Mouse (Mus musculus) left cerebral cortex, postnatal 10 days (tissue): ENCODE results near the gene Tsn. TPM values are rescaled to one million over a fixed set of nuclear protein-coding genes. Genes with fewer than 3 reads are reported as not detected.

ENCODE experiments used
- total RNA-seq, 2 experiments: library from RNA; stranded (reverse); gene quantifications; 2 replicates each; pipeline ENCODE4 v1.2.3; 2021

Tsn gene
- total RNA-seq, 2 experiments from 2014 or later, result 123 to 125 TPM

Other genes starting within 250 kb of the Tsn start
- gene Gm29106, start 135.2 kb downstream of the Tsn start, total RNA-seq, result not detected
- gene Nifk, start 10.1 kb upstream of the Tsn start, total RNA-seq, result 10 to 100 TPM; 30.3 to 31.6 TPM
- 100 to 1,000 TPM; 143 to 154 TPM for gene Clasp1, start 77.3 kb upstream of the Tsn start, total RNA-seq